Mouse (Mus musculus): ENCODE measurements around the gene Olfr1157.

The Olfr1157 gene

DNA sequence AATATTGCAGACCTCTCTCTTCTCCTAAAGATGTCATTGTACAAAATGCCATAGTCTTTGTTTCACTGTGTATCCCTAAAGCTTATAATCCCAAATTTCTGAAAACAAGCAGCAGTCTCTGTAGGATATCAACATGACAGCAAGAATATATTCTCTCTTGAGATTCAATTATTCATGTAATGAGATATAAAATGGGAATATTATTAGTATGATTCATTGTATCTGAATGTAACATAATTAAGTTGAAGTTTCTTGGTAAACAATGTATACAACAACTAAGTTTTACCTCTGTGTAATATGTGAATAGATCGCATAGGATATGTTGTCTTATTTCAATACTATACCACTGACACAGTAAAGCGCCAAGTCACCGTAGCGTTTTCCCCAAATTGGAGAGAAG, at the start of gene Olfr1157:
TSS of gene Olfr1157 (minus strand) at position 101 of the 400 bp plus-strand sequence.
- DNase-seq (ENCODE audit: extremely low spot score, low read depth, low spot score): no peak

DNA sequence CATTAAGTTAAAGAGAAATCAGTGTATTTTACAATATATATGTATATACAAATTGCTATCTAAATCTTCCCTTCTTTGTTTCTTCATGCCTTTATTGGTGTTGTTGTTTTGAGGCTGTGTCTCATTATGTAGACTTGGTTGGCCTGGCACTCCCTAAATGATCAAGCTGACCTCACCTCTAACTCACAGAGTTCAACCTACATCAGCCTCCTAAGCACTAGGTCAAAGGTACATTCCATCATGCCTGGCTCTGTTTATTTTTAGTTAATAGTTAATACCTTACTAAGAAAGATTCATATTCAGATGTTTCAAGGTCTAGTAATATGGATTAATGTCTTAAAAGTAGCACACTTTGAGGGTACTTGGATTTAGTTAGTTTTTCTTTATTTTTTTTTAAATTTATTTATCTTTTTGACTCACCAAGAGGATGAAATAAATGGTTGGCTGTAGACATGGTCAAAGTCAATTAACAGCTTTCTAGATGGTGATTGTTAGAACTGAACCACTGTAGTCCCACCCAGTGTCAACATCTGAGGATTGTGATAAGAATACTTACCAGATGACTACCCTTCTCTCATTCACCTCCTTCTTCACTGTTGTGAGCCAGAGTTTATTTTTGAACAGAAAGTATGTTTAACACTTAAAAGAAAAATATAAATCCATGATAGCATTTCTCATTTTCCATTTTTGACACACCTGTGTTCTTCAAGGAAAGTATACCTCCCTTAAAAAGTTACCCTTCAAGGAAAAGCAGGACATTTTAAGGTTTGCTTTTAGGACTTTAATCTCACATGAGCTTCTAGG, 39.6 kb upstream of the Olfr1157 start, which contains the start of gene Olfr1160:
TSS of gene Olfr1160 (minus strand) at position 754 of the 804 bp plus-strand sequence.
- no peak for DNase-seq (ENCODE audit: extremely low spot score, low read depth, low spot score)

DNA sequence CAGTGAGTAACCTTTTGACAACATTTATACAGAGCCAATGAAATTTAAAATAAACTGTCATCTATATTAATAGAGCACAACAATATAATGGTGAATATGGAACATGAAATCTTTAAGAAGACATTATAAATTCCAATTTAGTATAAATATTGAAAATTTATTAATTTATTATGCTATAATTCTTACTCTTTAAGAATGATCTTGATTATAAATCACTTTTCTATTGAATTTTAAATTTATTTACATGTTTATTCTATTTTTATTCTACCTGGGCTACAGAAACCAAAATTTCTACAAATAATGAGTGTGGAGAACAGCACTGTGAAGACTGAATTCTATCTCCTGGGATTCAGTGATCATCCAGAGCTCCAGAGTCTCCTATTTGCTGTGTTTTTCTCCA, 21.7 kb upstream of the Olfr1157 start, which contains the start of gene Olfr1158:
TSS of gene Olfr1158 (plus strand) at position 301 of the 400 bp plus-strand sequence.
- no peak for DNase-seq (ENCODE audit: extremely low spot score, low read depth, low spot score)

DNA sequence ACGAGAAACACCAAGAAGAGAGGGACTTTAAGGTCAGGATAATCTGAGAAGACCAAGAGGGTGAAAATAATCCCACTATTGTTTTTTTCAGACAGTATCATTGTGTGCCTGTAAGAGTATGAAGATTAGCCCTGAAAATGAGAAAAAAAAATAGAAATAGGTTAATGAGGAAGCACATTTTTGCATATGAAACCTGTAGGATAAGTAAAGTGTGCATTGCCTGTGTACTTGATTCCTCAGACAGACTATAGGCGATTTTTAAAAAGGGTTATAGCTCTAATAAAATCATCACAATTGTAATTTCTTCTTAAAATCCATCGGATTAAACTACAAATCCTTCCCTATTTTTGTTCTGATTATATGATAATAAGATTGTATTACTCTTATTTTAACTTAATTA, 6.5 kb upstream of the Olfr1157 start, which contains the start of gene Olfr74:
TSS of gene Olfr74 (minus strand) at position 101 of the 400 bp plus-strand sequence.
- no peak for DNase-seq (ENCODE audit: extremely low spot score, low read depth, low spot score)

DNA sequence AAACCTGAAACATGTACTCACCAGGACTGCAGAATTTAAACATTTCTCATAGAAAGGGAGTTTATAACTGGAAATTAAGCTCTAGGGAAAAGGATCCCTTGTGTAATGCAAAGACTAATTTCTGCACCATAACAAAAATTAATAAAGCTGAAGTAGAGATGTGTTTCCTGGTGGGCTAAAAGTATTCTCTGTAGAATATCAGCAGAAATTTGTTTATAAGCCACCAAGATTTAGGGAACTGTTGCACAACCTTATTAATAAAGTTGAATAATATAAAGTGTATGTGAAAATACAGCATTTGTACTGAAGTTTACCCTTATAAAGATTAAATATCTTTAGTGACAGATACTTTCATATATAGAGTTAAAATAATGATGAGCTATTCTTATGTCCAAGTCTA, 15.1 kb downstream of the Olfr1157 start, which contains the start of gene Olfr1156:
TSS of gene Olfr1156 (minus strand) at position 101 of the 400 bp plus-strand sequence.
- no peak for DNase-seq (ENCODE audit: extremely low spot score, low read depth, low spot score)

DNA sequence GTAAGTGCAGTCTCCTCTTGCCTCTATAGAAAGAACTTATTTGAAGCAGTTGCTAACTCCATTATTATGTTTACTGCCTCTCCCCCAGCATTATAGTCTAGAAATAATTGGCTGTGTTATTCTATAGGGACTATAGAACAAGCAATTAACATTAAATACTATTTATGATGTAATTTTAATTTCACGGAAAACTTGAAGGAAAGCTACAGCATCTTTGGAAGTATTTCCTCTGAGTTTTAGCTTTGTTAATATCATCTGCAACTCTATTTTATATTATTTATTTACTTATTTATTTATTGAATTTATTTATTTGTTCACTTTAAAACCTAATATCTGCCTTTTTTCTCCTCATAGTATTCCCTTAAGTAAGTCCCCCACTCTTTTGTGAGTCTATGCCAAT, 23.1 kb downstream of the Olfr1157 start, which contains the start of gene Olfr1155:
TSS of gene Olfr1155 (minus strand) at position 101 of the 400 bp plus-strand sequence.
- DNase-seq (ENCODE audit: extremely low spot score, low read depth, low spot score): no peak
